Mouse (Mus musculus): ENCODE data around the gene Hoxc4. TPM values are rescaled to one million over a fixed set of nuclear protein-coding genes. Genes with fewer than 3 reads are reported as not detected.

Hoxc4 gene
- polyA plus RNA-seq, 1 experiment from 2014 or later: 1.4 TPM

- no peaks in the 10 kb centered on the region for H3K36me3 ChIP-seq (ENCODE audit: control insufficient read depth, insufficient read depth, low read length)
- no peak for ATAC-seq (ENCODE audit: low read depth)
- H3K9ac ChIP-seq (ENCODE audit: low read length): no peak overlapping the region
- no peaks in the 10 kb centered on the region for H3K9me3 ChIP-seq (ENCODE audit: control insufficient read depth, low read length)
- H3K4me1 ChIP-seq (replicated peaks; ENCODE audit: control insufficient read depth, insufficient read depth, low read length): 0 out of 2 replicates have a peak, but pooled peaks cover 2% of the 10 kb centered on the region
- peaks cover 90% of the 10 kb centered on the region for H3K27me3 ChIP-seq (ENCODE audit: control insufficient read depth, insufficient read depth, low read depth, low read length)
- WGBS: 5% methylated on average over 26 of the region's 26 CpGs
- H3K4me2 ChIP-seq (ENCODE audit: low read depth, low read length): no peak overlapping the region
- no peak overlapping the region for H3K4me3 ChIP-seq (ENCODE audit: low read length)
- H3K27ac ChIP-seq (ENCODE audit: low read length): no peak overlapping the region
These were observed 14.2 kb downstream of the Hoxc4 start for GRCm38 (mm10) chr15:103032646-103033575.

DNA sequence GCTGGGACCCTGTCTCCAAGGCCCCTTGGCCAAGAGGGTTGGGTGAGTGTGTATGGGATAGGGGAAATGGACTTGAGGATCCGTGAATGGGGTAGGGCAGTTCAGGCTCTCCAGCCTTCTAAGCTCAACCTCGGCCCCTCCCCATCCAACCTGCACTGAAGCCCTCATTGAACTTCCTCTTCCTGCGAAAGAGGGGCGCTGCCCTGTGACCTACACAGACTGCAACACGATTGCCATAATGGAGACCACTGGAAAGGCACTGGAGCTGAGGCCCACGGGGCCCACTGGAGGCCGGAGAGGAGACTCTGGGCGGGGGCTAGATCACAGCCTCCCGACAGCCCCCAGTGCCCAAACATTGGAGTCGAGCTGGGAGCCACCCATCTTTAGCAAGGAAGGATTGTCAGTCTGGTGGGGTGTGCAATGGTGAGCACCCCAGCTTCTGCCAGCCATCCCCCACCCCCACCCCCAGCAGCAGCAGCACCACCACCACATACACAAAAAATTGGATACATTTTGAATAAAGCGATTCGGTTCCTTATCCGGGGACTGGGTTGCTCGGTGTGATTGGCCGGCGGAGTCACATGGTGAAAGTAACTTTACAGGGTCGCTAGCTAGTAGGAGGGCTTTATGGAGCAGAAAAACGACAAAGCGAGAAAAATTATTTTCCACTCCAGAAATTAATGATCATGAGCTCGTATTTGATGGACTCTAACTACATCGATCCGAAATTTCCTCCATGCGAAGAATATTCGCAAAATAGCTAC lies 15.5 kb downstream of the Hoxc4 start:
- Histone ChIP-seq H3K4me1 (replicated peaks; ENCODE audit: control insufficient read depth, insufficient read depth, low read length) (0 out of 2 replicates have a peak, but pooled peaks cover 2% of the 10 kb centered on the region), H3K27ac (ENCODE audit: low read length) (no peak overlapping the region), H3K27me3 (ENCODE audit: control insufficient read depth, insufficient read depth, low read depth, low read length) (peaks cover 90% of the 10 kb centered on the region), H3K9ac (ENCODE audit: low read length) (peak overlapping the region; percentile 57), H3K36me3 (ENCODE audit: control insufficient read depth, insufficient read depth, low read length) (no peaks in the 10 kb centered on the region), H3K4me3 (ENCODE audit: low read length) (peak overlapping the region; percentile 52), H3K4me2 (ENCODE audit: low read depth, low read length) (peak overlapping the region; percentile 67), H3K9me3 (ENCODE audit: control insufficient read depth, low read length) (no peaks in the 10 kb centered on the region)
- peak; percentile 62; the same call in 1 of the 2 replicates for ATAC-seq (ENCODE audit: low read depth)
- 2% methylated on average over 24 of the region's 24 CpGs for WGBS

DNA sequence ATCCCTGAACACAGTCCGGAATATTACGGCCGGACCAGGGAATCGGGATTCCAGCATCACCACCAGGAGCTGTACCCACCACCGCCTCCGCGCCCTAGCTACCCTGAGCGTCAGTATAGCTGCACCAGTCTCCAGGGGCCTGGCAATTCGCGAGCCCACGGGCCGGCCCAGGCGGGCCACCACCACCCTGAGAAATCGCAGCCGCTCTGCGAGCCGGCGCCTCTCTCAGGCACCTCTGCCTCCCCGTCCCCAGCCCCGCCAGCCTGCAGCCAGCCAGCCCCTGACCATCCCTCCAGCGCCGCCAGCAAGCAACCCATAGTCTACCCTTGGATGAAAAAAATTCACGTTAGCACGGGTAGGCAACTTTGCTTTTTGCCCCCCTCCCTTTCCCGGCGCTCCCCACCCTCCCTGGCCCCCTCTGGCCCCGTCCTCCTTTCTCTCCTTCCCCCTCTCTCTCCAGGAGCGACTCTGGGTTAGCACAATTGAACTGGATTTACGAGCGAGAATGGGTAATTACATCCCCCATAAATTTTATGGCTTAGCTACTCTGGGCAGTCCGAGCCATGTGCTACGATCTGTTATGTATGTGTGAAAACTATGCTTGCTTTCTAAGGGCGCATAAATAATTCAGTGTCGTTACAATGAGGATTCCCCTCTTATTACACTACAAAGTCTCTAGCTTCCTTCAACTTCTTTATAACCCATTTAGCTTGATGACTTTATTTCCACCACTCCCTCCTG lies 16.2 kb downstream of the Hoxc4 start:
- Histone ChIP-seq H3K4me1 (replicated peaks; ENCODE audit: control insufficient read depth, insufficient read depth, low read length) (0 out of 2 replicates have a peak, but pooled peaks cover 2% of the 10 kb centered on the region), H3K9ac (ENCODE audit: low read length) (peak overlapping the region; percentile 57)
- WGBS: under 1% methylated on average over 34 of the region's 34 CpGs

DNA sequence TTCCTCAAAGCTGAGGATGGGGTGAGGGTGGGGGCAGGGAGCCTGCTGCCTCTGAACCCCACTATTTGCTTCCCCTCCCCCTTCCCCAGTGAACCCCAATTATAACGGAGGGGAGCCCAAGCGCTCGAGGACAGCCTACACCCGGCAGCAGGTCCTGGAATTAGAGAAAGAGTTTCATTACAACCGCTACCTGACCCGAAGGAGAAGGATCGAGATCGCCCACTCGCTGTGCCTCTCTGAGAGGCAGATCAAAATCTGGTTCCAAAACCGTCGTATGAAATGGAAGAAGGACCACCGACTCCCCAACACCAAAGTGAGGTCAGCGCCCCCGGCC lies 16.8 kb downstream of the Hoxc4 start:
- no peak overlapping the region for H3K9ac ChIP-seq (ENCODE audit: low read length)
- ATAC-seq (ENCODE audit: low read depth): no peak
- peaks cover 3% of the 10 kb centered on the region; the same call in 1 of the 2 replicates for H3K4me1 ChIP-seq (replicated peaks; ENCODE audit: control insufficient read depth, insufficient read depth, low read length)
- H3K9me3 ChIP-seq (ENCODE audit: control insufficient read depth, low read length): no peaks in the 10 kb centered on the region
- 2% methylated on average over 14 of the region's 14 CpGs for WGBS
- H3K27me3 ChIP-seq (ENCODE audit: control insufficient read depth, insufficient read depth, low read depth, low read length): peaks cover 93% of the 10 kb centered on the region
- H3K27ac ChIP-seq (ENCODE audit: low read length): no peak overlapping the region
- H3K36me3 ChIP-seq (ENCODE audit: control insufficient read depth, insufficient read depth, low read length): no peaks in the 10 kb centered on the region
- peak overlapping the region; percentile 67 for H3K4me2 ChIP-seq (ENCODE audit: low read depth, low read length)
- peak overlapping the region; percentile 52 for H3K4me3 ChIP-seq (ENCODE audit: low read length)

More for the DNA sequence above, 16.2 kb downstream of the Hoxc4 start:
- Histone ChIP-seq H3K4me3 (ENCODE audit: low read length) (peak overlapping the region; percentile 52), H3K27me3 (ENCODE audit: control insufficient read depth, insufficient read depth, low read depth, low read length) (peaks cover 93% of the 10 kb centered on the region), H3K27ac (ENCODE audit: low read length) (no peak overlapping the region), H3K36me3 (ENCODE audit: control insufficient read depth, insufficient read depth, low read length) (no peaks in the 10 kb centered on the region), H3K9me3 (ENCODE audit: control insufficient read depth, low read length) (no peaks in the 10 kb centered on the region), H3K4me2 (ENCODE audit: low read depth, low read length) (peak overlapping the region; percentile 67)
- 0 out of 2 replicates have a peak, but pooled peaks have one; percentile 43 for ATAC-seq (ENCODE audit: low read depth)

GRCm38 (mm10) chr15:103037579-103037978 lies 18.8 kb downstream of the Hoxc4 start:
- H3K4me2 ChIP-seq (ENCODE audit: low read depth, low read length): no peak overlapping the region
- WGBS: 33% methylated on average over 1 of the region's 1 CpGs
- peaks cover 5% of the 10 kb centered on the region; the same call in 1 of the 2 replicates for H3K4me1 ChIP-seq (replicated peaks; ENCODE audit: control insufficient read depth, insufficient read depth, low read length)
- H3K4me3 ChIP-seq (ENCODE audit: low read length): no peak overlapping the region
- no peaks in the 10 kb centered on the region for H3K9me3 ChIP-seq (ENCODE audit: control insufficient read depth, low read length)
- H3K27ac ChIP-seq (ENCODE audit: low read length): no peak overlapping the region
- H3K36me3 ChIP-seq (ENCODE audit: control insufficient read depth, insufficient read depth, low read length): no peaks in the 10 kb centered on the region
- ATAC-seq (ENCODE audit: low read depth): no peak
- no peak overlapping the region for H3K9ac ChIP-seq (ENCODE audit: low read length)
- peaks cover 93% of the 10 kb centered on the region for H3K27me3 ChIP-seq (ENCODE audit: control insufficient read depth, insufficient read depth, low read depth, low read length)

- Histone ChIP-seq H3K27ac (ENCODE audit: low read length) (no peak overlapping the region), H3K4me3 (ENCODE audit: low read length) (no peak overlapping the region), H3K36me3 (ENCODE audit: control insufficient read depth, insufficient read depth, low read length) (no peaks in the 10 kb centered on the region), H3K27me3 (ENCODE audit: control insufficient read depth, insufficient read depth, low read depth, low read length) (peaks cover 90% of the 10 kb centered on the region), H3K4me1 (replicated peaks; ENCODE audit: control insufficient read depth, insufficient read depth, low read length) (peaks cover 5% of the 10 kb centered on the region; the same call in 1 of the 2 replicates), H3K4me2 (ENCODE audit: low read depth, low read length) (no peak overlapping the region), H3K9ac (ENCODE audit: low read length) (no peak overlapping the region), H3K9me3 (ENCODE audit: control insufficient read depth, low read length) (no peaks in the 10 kb centered on the region)
- 37% methylated on average over 10 of the region's 10 CpGs for WGBS
- no peak for ATAC-seq (ENCODE audit: low read depth)
These were observed 20.2 kb downstream of the Hoxc4 start for GRCm38 (mm10) chr15:103038701-103039480.

DNA sequence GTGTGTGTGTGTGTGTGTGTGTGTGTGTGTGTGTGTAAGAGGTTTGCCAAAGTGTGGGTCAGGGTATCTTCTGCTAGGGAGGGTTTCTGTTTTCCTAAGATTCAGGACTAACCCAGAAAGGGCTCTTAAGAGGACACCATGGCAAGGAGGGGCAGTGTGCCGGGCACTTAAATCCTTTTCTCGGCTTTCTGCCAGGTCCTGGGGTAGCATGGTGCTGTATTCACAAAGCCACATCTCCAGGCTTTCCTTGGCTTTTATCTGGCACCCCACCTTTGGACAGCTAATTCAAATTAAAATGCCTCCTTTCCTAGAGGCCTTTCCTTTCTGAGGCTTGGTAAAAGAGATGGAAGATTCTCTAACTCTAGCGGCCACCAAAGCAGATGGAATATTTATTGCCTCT lies 20.9 kb downstream of the Hoxc4 start:
- Histone ChIP-seq H3K27ac (ENCODE audit: low read length) (no peak overlapping the region), H3K4me1 (replicated peaks; ENCODE audit: control insufficient read depth, insufficient read depth, low read length) (peaks cover 5% of the 10 kb centered on the region; the same call in 1 of the 2 replicates), H3K4me2 (ENCODE audit: low read depth, low read length) (no peak overlapping the region), H3K4me3 (ENCODE audit: low read length) (no peak overlapping the region), H3K36me3 (ENCODE audit: control insufficient read depth, insufficient read depth, low read length) (no peaks in the 10 kb centered on the region), H3K9ac (ENCODE audit: low read length) (no peak overlapping the region), H3K9me3 (ENCODE audit: control insufficient read depth, low read length) (no peaks in the 10 kb centered on the region), H3K27me3 (ENCODE audit: control insufficient read depth, insufficient read depth, low read depth, low read length) (peaks cover 85% of the 10 kb centered on the region)
- 26% methylated on average over 3 of the region's 3 CpGs for WGBS
- no peak for ATAC-seq (ENCODE audit: low read depth)

DNA sequence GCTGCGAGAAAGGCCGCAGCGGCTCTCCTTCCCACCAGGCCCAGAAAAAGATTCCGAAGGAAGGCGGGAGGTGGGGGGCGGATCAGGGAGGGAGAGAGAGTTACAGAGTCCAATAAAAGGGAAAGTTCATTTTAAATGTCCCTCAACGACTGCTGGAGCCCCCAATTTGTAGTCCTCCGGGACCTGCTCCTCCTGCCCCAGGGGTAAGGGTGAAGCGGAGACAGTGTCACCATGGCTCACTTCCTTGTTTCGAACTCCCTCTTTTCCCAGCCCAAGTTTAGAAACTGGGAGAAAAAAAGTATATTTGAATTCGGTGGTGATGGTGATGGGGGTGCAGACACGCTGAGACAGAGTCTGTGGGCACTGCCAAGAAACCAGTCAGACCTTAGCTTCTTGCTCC lies 21.9 kb downstream of the Hoxc4 start:
- no peaks in the 10 kb centered on the region for H3K9me3 ChIP-seq (ENCODE audit: control insufficient read depth, low read length)
- no peak overlapping the region for H3K9ac ChIP-seq (ENCODE audit: low read length)
- H3K4me1 ChIP-seq (replicated peaks; ENCODE audit: control insufficient read depth, insufficient read depth, low read length): peaks cover 3% of the 10 kb centered on the region; the same call in 1 of the 2 replicates
- no peak overlapping the region for H3K4me3 ChIP-seq (ENCODE audit: low read length)
- WGBS: 26% methylated on average over 12 of the region's 12 CpGs
- H3K4me2 ChIP-seq (ENCODE audit: low read depth, low read length): peak overlapping the region; percentile 20; the same call in 1 of the 2 replicates
- peaks cover 82% of the 10 kb centered on the region for H3K27me3 ChIP-seq (ENCODE audit: control insufficient read depth, insufficient read depth, low read depth, low read length)
- H3K27ac ChIP-seq (ENCODE audit: low read length): no peak overlapping the region
- ATAC-seq (ENCODE audit: low read depth): no peak
- no peaks in the 10 kb centered on the region for H3K36me3 ChIP-seq (ENCODE audit: control insufficient read depth, insufficient read depth, low read length)
